Mouse (Mus musculus): Measurements from ENCODE around the gene Arhgap6. TPM values are rescaled to one million over a fixed set of nuclear protein-coding genes. Genes with fewer than 3 reads are reported as not detected.

Gene Arhgap6
- polyA plus RNA-seq, 1 experiment, result 5.5 TPM

DNA sequence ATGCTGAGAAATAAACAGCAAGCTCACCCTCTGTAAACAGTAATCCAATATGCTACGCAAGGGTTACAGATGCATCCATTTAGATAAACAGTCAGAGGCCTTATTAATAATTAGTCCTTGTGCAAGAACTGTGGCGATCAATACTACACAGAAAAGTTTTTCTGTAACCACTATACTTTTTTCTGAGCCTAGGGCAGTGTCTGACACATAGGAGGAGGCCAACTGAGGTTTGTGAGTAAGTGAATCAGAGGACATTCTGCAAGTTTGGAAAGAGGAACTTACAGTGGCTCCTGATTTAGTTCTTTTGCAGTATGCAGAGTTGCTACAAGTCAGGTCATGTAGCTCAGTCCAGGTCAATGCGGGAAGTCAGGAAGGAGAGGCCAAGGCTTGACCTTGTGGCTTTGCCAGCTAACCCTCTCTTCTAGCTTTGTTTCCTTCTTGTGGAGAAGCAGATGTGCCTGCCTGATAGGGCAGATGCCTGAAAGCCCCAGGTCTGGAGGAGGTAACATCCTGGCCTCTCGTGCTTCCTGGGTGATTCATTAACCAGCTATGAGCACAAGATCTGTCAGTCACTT is 311.2 kb downstream of the Arhgap6 start:
- DNase-seq (ENCODE audit: extremely low spot score in 1 of 2, low spot score in 1 of 2), result no peak

- DNase-seq (ENCODE audit: extremely low spot score in 1 of 2, low spot score in 1 of 2), result no peak
Measured at GRCm38 (mm10) chrX:169107372-169107771, 312.5 kb downstream of the Arhgap6 start.

GRCm38 (mm10) chrX:169110031-169110430 is 315.1 kb downstream of the Arhgap6 start:
- DNase-seq (ENCODE audit: extremely low spot score in 1 of 2, low spot score in 1 of 2), result no peak

GRCm38 (mm10) chrX:169112662-169113061 is 317.8 kb downstream of the Arhgap6 start:
- DNase-seq (ENCODE audit: extremely low spot score in 1 of 2, low spot score in 1 of 2), result no peak

GRCm38 (mm10) chrX:169123115-169123772 is 328.3 kb downstream of the Arhgap6 start:
- no peak for DNase-seq (ENCODE audit: extremely low spot score in 1 of 2, low spot score in 1 of 2)

- DNase-seq (ENCODE audit: extremely low spot score in 1 of 2, low spot score in 1 of 2), result no peak
Measured at GRCm38 (mm10) chrX:169123773-169124151, 328.9 kb downstream of the Arhgap6 start.

GRCm38 (mm10) chrX:169139758-169140157 is 344.9 kb downstream of the Arhgap6 start:
- DNase-seq (ENCODE audit: extremely low spot score in 1 of 2, low spot score in 1 of 2), result no peak

GRCm38 (mm10) chrX:169140467-169140866 is 345.6 kb downstream of the Arhgap6 start:
- DNase-seq (ENCODE audit: extremely low spot score in 1 of 2, low spot score in 1 of 2), result no peak

GRCm38 (mm10) chrX:169153805-169154204 is 358.9 kb downstream of the Arhgap6 start:
- no peak for DNase-seq (ENCODE audit: extremely low spot score in 1 of 2, low spot score in 1 of 2)

DNA sequence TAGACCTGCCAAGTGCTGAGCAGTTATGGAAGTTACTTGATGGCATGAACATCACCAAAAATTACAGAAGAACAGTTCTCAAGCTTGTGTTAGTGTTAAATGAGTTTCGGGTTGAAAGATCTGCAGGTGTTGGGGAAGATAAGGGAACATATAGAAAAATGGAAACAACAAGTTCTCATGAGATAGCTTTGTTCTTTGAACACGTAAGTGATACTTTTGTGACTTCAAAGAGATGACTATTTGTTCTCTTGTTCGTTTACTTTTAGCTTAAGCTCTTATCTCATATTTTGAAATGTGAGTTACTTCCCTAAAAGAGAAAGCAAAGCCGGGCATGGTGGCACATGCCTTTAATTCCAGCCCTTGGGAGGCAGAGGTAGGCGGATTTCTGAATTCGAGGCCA is 363.5 kb downstream of the Arhgap6 start:
- no peak for DNase-seq (ENCODE audit: extremely low spot score in 1 of 2, low spot score in 1 of 2)

GRCm38 (mm10) chrX:169170981-169171380 is 376.1 kb downstream of the Arhgap6 start:
- no peak for DNase-seq (ENCODE audit: extremely low spot score in 1 of 2, low spot score in 1 of 2)

DNA sequence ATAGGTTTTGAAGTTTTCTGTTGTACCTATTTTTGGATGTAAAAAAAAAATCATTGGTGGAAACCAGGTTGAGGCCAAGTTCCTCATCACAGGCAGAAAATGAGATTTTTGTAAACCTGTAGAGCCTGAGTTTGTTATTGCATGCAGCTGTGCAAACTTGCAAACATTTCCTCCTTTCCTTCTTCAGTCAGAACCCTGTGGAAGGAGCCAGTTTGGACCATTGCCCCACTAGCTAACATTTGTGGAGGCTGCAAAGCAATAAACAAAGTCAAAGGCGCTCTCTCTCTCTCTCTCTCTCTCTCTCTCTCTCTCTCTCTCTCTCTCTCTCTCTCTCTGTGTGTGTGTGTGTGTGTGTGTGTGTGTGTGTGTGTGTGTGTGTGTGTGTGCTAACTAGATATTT is 378.9 kb downstream of the Arhgap6 start:
- no peak for DNase-seq (ENCODE audit: extremely low spot score in 1 of 2, low spot score in 1 of 2)

GRCm38 (mm10) chrX:169178634-169179033 is 383.7 kb downstream of the Arhgap6 start:
- no peak for DNase-seq (ENCODE audit: extremely low spot score in 1 of 2, low spot score in 1 of 2)

DNA sequence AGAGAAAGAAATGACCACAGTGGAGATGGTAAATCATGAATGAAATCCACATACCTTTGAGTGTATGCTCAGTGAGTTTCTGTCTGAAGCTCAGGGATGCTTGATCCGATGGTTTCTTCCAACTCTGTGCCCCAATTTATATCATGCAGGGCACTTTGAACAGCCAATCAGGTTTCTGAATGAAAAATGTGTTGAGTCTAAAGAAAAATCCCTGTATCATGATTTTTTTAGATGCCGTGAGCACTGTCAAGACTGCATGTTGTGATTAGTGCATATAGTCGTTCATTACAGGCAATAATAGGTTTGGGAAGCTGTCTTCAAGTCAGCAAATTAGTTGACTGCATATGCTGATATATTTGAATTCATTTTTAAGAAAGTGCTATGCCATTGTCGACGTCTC is 392.2 kb downstream of the Arhgap6 start, which contains the start of gene Amelx:
TSS of gene Amelx (minus strand) at position 101 of the 400 bp plus-strand sequence.
- no peak for DNase-seq (ENCODE audit: extremely low spot score in 1 of 2, low spot score in 1 of 2)

DNA sequence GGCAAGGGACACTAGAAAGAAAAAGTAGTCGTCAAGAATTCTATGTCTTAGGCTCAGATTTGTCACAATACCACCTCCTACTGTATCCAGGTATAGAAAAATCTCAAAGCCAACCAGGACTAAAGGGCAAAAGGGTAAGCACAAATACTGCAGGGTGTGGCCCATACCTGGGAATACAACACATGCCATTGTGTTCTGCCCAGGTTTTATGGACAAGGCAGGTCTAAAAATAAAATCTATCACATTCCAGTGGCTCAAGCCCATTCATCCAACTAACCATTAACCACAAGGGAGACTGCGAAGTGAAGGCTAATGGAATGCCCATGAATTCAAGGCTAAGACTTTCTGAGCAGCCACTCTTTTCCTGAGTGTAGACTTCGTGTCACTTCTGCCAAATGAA is 415.1 kb downstream of the Arhgap6 start:
- no peak for DNase-seq (ENCODE audit: extremely low spot score in 1 of 2, low spot score in 1 of 2)

GRCm38 (mm10) chrX:169220064-169220463 is 425.2 kb downstream of the Arhgap6 start:
- DNase-seq (ENCODE audit: extremely low spot score in 1 of 2, low spot score in 1 of 2), result no peak

DNA sequence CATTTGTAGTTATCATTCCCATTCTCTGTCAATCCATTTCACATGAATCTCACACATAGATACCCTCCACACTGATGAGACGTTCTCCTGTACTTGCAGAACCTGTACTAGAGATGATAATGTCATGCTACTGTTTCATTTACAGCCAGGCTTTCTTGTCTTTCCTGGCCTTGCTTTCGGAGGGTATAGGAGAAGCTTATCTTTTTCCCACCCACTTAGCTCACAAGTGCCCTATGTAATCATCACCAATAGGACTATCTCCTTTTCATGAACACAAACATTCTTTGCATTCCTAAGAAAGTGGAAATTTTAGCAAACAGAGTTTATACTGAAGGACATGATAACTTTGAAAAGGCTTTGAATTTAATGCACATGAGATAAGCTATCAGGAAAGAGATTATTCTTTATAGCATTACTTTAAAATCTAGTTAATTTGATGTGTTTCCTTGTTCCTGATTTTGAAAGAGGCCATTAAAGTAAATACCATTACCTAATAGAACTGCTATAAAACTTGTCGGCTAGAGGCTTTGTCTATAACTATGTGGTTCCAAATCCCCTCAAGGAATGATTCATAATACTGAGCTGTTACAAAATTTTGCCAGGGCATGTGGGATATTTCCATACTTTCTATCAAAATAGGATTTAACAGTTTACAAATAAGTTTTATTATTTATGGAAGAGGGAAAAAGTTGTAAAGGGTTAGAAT is 427.6 kb downstream of the Arhgap6 start:
- DNase-seq (ENCODE audit: extremely low spot score in 1 of 2, low spot score in 1 of 2), result no peak

- no peak for DNase-seq (ENCODE audit: extremely low spot score in 1 of 2, low spot score in 1 of 2)
Measured at GRCm38 (mm10) chrX:169255915-169256314, 461.0 kb downstream of the Arhgap6 start.

GRCm38 (mm10) chrX:169256741-169257140 is 461.8 kb downstream of the Arhgap6 start:
- no peak for DNase-seq (ENCODE audit: extremely low spot score in 1 of 2, low spot score in 1 of 2)

- DNase-seq (ENCODE audit: extremely low spot score in 1 of 2, low spot score in 1 of 2), result no peak
Measured at GRCm38 (mm10) chrX:169261034-169261433, 466.1 kb downstream of the Arhgap6 start.

GRCm38 (mm10) chrX:169262212-169262611 is 467.3 kb downstream of the Arhgap6 start:
- DNase-seq (ENCODE audit: extremely low spot score in 1 of 2, low spot score in 1 of 2), result no peak

Measured in frontal cortex, adult 2 months (tissue).